Mouse (Mus musculus): Measurements from ENCODE around the gene Tcf7.

Tcf7 gene

DNA sequence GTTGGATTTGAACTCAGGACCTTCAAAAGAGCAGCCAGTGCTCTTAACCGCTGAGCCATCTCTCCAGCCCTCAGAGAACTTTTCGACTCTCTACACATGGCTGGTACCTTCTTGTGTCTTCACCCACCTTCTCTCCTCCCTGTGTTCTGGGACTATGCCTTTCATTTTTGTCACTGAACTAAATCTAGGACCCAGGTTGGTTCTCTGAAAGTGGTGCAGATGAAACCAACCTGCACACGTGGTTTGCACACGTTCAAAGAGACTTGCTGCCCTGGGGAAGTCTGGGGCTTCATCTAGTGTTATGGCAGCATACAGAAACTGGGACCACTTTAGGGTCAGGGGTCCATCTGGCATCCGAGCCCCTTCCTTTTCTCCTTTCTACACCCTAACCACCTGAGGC, 15.5 kb downstream of the Tcf7 start:
- no peak for DNase-seq (ENCODE audit: low read depth, low spot score)

DNA sequence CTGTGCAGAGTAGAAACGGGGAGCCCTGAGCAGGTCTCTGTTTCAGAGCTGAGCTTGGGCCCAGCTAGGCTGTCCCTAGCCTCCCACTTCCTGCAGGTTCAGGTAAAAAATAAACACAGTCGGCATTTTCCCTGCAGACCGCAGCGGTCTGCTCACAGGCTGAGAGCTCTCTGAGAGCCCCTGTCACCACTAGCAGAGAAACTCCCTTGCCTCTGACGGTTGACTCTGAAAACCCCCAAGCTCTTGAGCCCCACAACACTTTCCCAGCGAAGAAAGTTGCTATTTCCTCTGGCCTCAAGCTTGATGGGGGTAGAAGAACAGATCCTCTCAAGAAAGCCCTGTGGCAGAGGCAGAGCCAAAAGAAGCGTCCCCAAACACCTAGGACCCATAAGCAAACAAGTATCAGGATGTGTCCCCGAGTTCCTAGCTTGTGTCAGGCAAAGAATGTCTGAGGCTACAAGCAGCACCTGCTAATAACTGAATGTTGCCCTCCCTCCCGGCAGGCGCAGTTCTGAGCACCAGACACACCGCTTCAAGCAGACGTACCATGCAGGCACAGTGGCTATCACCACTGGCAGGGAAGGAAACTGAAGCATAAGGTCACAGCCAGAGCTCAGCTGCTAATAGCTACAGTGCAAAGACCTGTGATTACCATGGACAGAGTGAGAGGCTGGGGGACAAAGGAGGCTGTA, 17.1 kb downstream of the Tcf7 start:
- DNase-seq (ENCODE audit: low read depth, low spot score) = no peak

DNA sequence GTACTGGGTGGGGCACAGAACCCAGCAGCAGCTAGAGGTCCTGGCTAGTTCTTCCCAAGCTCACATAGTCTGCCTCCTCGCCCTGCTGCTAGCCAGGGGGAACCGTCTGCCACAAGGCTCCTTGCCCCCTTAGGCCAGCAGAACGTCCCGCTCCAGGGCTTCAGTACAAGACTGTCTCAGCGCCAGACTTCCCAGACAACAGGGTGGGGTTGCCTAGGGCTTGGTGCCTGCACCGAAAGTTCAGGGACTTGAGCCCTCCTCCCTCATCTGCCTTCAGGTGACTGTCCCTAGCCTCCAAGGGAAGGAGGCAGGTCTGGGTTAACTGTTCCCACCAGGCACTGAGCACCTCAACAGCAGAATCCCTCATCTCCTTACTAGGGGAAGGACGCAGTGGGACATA, 17.9 kb downstream of the Tcf7 start:
- DNase-seq (ENCODE audit: low read depth, low spot score) = no peak

GRCm38 (mm10) chr11:52262338-52262737, 20.5 kb downstream of the Tcf7 start:
- no peak for DNase-seq (ENCODE audit: low read depth, low spot score)

GRCm38 (mm10) chr11:52261937-52262336, 20.9 kb downstream of the Tcf7 start:
- no peak for DNase-seq (ENCODE audit: low read depth, low spot score)

GRCm38 (mm10) chr11:52260878-52261277, 21.9 kb downstream of the Tcf7 start:
- no peak for DNase-seq (ENCODE audit: low read depth, low spot score)

DNA sequence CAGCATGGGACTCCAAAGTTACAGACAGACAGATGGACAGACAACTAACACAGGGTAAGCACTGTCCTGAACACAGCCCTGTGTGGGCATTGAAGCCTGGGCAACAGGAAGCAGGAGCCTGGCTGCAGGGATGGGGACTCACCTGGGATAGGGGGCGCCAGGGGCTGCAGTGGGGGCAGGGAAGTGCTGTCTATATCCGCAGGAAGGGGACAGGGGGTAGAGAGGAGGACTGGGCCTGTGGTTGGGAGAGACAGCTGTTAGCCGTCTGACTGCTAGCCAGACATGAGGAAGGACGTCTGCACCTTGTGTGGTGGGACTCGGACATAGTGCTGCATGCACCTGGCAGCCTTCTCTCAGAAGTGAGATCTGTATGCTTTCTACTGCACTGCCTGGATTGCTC, 24.1 kb downstream of the Tcf7 start:
- no peak for DNase-seq (ENCODE audit: low read depth, low spot score)

DNA sequence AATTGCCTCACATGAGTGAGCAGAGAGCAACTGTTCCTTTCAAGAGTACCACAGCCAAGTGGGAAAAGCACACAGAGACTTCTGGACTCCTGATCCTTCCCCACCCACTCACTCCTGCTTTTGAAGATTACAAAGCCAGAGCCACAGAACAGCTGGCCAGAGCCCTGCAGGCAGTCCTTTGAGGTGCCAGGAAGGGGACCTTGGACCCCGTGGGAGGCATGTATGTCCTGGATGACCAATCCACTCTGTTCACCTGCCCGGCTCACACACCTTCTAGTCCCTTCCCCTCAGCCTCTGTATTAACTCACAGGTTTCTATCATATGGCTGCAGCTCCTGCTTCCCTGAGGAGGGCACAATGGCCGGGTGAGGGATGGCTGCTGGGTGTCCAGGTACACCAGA, 25.4 kb downstream of the Tcf7 start:
- no peak for DNase-seq (ENCODE audit: low read depth, low spot score)

DNA sequence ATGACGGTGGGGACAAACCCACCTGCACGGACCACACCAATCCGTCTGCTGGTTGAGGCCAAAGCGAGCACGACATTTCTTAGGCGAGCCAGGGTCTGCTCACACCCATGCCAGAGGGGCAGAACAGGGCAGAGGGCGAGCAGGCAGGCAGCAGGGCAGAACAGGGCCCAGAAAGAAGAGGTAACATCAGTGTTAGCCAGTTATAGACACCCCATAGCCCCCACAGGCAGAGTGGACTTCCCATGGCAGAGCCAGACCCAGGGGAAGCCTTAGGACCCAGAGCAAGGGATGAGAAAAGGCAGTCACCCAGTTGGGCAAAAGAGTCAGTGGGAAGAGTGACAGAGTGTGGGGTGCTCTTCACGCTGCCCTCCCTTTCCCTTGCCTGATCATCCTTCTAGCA, 27.7 kb downstream of the Tcf7 start:
- no peak for DNase-seq (ENCODE audit: low read depth, low spot score)

- DNase-seq (ENCODE audit: low read depth, low spot score) = peak; percentile 50
Observed at GRCm38 (mm10) chr11:52253674-52254375, 29.0 kb downstream of the Tcf7 start.

DNA sequence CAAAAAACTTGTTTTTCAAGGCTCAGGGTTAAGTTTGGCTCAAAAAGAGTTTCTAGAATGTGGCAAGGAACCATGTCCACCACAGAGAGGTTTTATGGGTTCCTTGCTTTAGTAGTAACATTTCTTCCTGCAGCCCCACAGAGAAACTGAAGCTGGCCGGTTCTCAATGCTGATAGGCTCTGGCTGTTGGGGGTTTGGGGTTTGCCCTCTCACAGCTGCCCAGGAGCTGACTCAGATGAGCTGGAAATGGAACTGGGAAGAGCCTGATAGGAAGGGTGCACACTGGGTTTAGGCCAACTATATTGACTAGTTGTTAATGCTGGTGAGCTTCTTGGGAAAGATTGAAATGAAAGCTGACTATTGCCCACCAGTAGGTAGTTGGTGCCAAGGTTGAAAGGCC, 30.1 kb downstream of the Tcf7 start:
- no peak for DNase-seq (ENCODE audit: low read depth, low spot score)

- no peak for DNase-seq (ENCODE audit: low read depth, low spot score)
Observed at GRCm38 (mm10) chr11:52251770-52252169, 31.0 kb downstream of the Tcf7 start.

- DNase-seq (ENCODE audit: low read depth, low spot score) = no peak
Observed at GRCm38 (mm10) chr11:52249452-52249851, 33.4 kb downstream of the Tcf7 start.

GRCm38 (mm10) chr11:52240898-52241542, 41.8 kb downstream of the Tcf7 start:
- DNase-seq (ENCODE audit: low read depth, low spot score) = no peak

GRCm38 (mm10) chr11:52234509-52234908, 48.3 kb downstream of the Tcf7 start:
- no peak for DNase-seq (ENCODE audit: low read depth, low spot score)

GRCm38 (mm10) chr11:52233906-52234305, 48.9 kb downstream of the Tcf7 start:
- DNase-seq (ENCODE audit: low read depth, low spot score) = no peak

GRCm38 (mm10) chr11:52233043-52233653, 49.7 kb downstream of the Tcf7 start:
- no peak for DNase-seq (ENCODE audit: low read depth, low spot score)

DNA sequence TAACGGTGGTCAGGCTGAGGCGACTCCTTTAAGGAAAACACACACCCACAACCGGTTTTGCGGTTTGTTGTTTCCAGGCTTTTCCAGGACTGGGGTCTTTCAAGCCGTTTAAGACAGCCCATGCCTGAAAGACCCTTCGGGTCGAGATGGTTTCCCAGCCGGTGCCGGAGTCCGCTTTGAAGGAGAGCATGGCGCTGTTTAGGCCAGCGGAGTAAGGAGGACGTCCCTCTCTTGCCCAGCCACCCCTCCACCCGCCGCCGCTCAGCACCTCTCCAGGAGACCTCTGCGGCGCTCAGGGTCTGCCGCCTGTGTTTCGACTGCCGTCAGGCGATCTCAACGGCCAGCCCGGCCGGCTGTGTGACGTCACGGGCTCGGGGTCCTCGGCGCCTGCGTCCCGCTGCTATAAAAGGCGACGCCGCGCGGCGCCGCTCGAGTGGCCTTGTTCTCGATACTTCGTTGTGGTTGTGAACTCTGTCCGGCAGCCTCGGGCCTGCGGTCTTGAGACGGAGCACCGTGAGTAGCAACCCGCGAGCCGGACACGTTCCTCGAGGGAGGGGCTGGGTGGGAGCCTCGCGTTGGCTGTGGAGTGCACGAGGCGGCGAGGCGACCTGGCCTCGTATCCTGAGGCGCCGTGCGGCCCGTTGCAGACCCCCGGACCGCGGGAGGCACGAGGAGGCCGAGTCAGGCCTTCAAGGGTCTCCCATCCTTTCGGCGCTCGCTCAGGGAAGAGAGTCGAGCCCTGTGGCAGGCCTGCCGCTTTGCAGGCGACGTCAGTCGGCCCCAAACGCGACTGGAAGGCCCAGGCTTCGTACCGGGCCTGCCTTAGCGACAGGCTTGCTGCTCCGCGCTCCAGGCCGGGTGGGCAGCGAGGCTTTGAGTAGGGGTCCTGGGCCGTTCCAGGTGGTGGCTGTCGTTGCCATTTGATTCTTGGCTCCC, 50.9 kb downstream of the Tcf7 start, which contains the start of gene Skp1a:
Gene Skp1a (plus strand): TSS at position 390 of the 936 bp plus-strand sequence.
- DNase-seq (ENCODE audit: low read depth, low spot score) = peak; percentile 89

DNA sequence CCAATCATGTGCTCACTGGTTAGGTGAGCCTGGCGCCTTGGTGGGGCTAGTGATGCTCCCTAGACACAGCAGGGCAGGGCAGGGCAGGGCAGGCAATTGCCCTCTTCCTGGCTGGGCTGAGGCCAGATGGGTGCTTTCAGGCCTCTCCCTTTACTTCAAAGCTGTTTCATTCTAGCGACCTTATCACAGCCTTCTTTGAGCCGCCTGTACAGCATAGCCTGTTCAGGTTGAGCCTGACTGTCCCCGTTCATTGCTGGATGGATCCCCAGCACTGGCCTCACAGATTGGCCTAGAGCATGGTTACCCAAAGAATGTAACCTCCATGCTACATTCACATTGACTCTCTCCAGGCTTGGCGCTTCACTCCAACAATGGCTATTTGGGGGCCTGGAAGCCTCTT, 52.1 kb downstream of the Tcf7 start:
- DNase-seq (ENCODE audit: low read depth, low spot score) = no peak

DNA sequence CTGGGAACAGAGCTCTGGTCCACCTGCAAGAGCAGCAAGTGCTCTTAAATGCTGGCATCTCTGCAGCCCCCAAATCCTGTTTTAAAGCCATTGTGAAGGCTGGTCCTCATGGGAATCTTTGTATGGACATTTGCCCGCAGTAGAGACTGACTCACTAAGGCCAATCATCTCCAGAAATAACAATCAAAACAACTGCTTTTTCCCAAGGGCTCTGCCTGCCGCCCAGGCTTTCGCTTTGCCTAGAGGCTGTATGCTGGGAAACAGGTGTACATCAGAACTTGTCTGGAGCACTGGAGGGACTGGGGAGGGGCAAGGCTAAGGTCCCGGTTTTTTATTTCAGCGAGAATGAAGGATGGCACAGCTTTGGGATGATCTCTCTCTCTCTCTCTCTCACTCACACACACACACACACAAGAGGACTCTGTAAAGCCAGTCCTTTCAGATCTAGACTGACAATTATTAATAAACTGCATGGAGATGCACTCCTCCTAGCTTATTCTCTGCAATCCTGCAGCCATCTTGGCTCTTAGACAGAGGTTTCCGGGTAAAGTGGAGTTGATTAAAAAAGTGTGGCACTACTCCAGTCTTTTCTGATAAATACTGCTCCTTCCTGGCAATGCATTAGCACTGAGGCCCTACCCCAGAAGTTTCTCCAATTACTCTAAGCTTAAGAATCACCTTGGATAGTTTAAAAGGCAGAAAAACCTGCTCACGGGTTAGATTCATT, 53.9 kb downstream of the Tcf7 start:
- DNase-seq (ENCODE audit: low read depth, low spot score) = no peak
